Mouse (Mus musculus): ENCODE measurements around the gene Fhod1.

Gene Fhod1

GRCm38 (mm10) chr8:105349096-105349771, 1.5 kb upstream of the Fhod1 start:
- no peak for DNase-seq (ENCODE audit: low read depth, low spot score)

GRCm38 (mm10) chr8:105348450-105349095, 820 bp upstream of the Fhod1 start, which contains the start of gene Slc9a5:
Slc9a5 (plus strand) TSS chr8:105348843.
- peak; percentile 83 for DNase-seq (ENCODE audit: low read depth, low spot score)

- no peak for DNase-seq (ENCODE audit: low read depth, low spot score)
Observed at GRCm38 (mm10) chr8:105346611-105347427, 934 bp downstream of the Fhod1 start.

GRCm38 (mm10) chr8:105345061-105345975, 2.4 kb downstream of the Fhod1 start:
- DNase-seq (ENCODE audit: low read depth, low spot score) = no peak

DNA sequence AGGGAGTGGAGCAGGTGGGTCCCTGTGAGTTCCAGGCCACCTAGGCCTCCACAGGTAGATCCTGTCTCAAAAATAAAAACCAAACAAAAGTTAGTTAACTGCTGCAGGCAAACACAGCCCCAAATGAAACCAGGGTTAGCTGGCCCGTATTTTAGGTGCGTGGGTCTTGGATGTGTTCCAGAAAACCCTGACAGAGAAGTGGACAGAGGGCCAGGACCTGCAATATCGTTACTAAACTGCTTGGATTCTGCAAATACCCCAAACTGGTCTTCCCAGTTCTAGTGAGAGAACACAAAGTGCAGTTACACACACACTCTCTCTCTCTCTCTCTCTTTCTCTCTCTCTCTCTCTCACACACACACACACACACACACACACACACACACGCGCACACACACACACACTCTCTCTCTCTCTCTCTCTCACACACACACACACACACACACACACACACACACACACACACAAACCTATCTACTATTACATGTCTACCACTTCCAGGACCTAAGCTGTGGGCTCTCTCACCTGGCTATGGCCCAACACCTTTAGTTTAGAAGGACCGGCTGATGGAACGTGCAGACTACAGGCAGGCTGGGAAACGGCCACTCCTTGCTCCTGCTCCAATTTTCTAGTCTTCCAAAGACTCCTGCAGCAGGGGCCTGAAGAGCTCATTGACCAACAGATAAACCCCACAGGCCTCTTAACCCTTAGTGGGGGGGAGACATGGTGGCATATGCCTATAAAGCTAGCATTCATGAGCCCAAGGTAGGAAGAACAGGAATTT, 3.8 kb downstream of the Fhod1 start:
- no peak for DNase-seq (ENCODE audit: low read depth, low spot score)

GRCm38 (mm10) chr8:105342768-105343167, 5.0 kb downstream of the Fhod1 start:
- DNase-seq (ENCODE audit: low read depth, low spot score) = no peak

GRCm38 (mm10) chr8:105341399-105341798, 6.4 kb downstream of the Fhod1 start:
- DNase-seq (ENCODE audit: low read depth, low spot score) = no peak

DNA sequence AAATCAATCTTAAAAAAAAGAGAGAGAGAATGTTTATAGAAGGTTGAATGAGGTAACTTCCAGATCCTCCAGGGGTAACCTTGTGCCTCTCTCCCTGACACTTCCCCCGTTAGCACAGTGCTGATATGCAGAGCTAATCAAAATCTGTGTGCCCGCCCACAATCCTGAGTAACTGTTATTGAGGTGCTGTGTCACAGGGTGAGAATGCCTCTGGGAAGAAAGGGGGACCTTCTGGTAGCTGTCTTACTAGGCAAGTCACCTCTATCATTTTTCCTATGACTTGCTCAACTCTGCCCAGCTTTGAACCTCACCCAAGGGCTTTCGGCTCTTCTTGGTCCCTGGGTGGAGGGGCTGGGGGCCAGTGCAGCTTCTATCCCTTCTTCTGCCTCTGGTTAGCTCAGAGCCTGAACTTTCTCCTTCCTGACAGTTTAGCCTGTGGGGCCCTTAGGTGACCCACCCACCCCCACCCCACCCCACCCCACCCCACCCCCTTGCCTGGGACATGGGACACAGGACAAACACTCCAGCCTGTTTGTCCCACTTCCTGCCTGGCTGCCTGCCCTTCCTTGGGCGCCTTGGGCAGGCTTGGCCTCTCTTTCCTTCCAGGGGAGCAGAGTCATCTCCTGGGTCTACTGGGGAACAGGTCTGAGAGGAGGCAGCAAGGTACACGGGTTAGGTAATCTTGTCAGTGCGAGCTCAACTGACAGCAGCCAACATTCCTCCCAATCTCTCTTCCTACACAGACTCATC, 7.7 kb downstream of the Fhod1 start:
- DNase-seq (ENCODE audit: low read depth, low spot score) = no peak

- no peak for DNase-seq (ENCODE audit: low read depth, low spot score)
Observed at GRCm38 (mm10) chr8:105338992-105339391, 8.8 kb downstream of the Fhod1 start.

DNA sequence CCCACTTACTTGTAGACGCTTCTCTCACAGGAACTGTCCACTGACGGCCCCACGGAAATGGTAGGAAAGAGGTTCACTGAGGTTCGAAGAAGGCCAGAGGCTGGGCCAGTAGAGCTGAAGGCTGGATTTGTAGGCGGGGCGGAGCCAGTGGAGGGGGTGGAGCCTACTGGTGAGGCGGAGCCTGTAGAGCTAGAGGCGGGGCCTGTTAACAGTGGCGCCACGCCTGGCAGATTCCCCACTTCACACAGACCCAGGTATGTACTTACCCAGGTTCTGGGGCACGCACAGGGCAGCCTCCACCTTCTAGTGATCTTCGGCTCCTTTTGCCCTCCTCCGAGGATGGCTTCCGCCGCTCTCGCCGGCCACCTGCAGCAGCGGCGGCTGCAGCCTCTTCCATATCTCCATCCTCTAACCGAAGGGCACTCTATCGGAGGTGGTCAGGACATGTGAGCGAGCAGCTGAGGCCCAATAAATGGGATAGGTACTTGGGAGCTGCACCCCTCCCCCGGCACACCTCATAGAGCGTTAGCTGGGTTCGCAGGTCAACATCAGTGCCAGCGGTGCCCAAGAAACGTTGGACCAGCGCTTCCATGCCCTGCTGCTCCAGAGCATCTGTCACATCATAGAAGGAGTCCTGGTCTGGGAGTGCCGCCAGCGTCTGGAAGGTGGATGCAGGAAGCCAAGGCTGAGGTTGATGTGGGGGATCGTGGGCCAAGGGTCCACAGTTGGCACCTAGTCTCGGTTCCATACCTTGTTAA, 11.2 kb downstream of the Fhod1 start:
- peak; percentile 89 for DNase-seq (ENCODE audit: low read depth, low spot score)

DNA sequence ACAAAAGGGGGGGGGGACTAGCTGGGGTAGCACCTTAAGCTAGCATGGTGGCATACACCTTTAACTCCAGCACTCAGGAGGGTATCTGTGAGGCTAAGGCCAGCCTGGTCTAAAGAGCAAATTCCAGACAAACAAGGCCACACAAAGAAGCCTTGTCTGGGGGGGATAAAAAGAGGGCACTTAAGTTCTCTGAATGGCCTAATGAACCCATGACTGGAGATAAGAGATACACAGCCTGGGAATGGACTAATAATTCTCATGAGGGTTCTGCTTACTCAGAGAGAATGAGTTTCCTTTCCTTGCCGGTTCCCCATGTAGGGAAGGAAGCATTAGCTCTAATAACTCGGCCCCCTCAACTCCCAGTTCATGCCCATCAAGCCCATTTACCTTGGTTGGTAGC, 15.2 kb downstream of the Fhod1 start:
- no peak for DNase-seq (ENCODE audit: low read depth, low spot score)

DNA sequence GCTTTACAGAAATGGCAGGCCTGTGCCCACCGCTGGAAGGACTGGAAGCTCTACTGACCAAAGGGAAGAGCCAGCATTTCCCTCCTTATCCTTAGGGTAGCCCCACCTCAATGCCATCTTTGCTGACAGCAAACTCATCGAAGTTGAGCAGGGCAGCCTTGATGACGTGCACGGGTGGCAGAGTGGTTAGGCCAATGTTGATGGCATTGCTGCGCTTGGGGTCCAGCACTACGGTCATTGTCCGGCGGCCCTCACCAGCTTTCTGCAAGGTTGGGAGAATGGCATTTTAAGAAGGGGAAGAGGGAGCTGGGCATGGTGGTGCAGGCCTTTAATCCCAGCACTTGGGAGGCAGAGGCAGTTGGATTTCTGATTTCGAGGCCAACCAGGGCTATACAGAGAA, 15.8 kb downstream of the Fhod1 start:
- no peak for DNase-seq (ENCODE audit: low read depth, low spot score)

GRCm38 (mm10) chr8:105331469-105331868, 16.3 kb downstream of the Fhod1 start:
- no peak for DNase-seq (ENCODE audit: low read depth, low spot score)

DNA sequence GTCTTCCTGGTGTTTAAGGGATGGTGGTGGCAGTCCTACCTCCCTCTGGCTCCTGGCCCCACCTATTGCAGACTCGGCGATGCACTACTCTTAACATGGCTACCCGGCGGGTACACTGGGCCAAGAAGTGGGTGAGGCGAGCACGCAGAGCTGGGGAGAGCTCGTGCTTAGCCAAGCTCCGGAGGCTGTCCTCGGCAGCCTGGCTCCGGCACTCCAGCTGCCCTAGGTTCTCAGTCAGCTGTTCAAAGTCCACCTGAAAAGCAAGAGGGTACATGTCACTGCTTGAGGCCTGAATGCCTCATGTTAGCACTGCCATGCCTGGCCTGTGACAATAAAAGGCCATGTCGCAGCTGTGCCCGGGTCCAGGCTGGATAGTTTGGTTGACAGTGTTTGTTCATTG, 17.4 kb downstream of the Fhod1 start:
- DNase-seq (ENCODE audit: low read depth, low spot score) = no peak

DNA sequence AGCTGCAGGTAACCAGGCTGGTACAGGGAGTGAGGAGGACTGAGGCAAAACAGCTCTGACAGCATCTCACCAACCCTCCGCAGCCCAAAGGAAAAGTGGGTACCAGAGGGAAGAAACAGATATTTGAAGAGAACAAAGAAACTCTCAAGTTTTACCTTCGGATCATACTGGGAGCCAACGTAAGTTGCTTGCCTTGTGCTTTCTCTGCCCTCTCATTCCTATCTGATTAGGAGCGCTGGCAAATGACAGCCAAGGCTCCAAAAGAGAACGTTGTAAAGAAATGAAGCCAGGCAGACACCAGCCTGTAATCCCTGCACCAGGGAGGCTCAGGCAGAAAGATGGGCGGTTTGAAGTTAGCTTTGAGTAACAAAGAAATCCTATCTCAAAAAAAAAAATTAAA, 20.8 kb downstream of the Fhod1 start:
- DNase-seq (ENCODE audit: low read depth, low spot score) = no peak

DNA sequence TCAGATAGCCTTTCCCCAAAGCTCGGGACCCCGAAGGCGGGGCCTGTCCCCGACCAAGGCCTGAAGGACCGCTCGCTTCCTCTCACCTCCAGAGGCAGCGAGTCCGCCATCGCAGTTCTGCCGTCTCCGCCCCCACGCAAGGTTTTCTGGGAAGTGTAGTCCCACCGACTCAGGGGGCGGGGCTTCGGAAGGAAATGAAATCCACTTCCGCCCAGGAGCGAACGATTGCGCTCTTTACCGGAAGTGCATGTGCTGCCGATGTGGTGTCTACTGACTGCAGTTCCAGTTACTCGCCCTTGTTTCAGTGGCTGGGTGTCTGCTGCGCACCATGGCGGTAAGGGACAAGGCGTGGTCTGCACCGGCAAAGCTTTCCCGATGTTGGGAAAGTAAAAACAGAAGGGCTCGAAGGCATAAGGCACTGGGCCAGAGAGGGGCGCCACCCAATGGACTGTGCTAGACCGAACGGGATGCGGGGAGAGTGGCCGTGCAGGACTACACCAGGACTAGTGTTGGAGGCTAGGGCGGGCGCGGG, 21.5 kb downstream of the Fhod1 start, which contains the start of the genes Lrrc29 and Tmem208:
Lrrc29 (minus strand) TSS at position 138 of the 532 bp plus-strand sequence.
Tmem208 (plus strand) TSS at position 214 of the 532 bp plus-strand sequence.
- DNase-seq (ENCODE audit: low read depth, low spot score) = peak; percentile 99

- DNase-seq (ENCODE audit: low read depth, low spot score) = no peak
Observed at GRCm38 (mm10) chr8:105325641-105326093, 22.1 kb downstream of the Fhod1 start.

GRCm38 (mm10) chr8:105323183-105323582, 24.6 kb downstream of the Fhod1 start:
- DNase-seq (ENCODE audit: low read depth, low spot score) = no peak

All from ES-CJ7 (cell line).